Mouse (Mus musculus) stomach, embryonic 14.5 days (tissue): ENCODE results near the gene Ttll10. TPM values are rescaled to one million over a fixed set of nuclear protein-coding genes. Genes with fewer than 3 reads are reported as not detected.
A peak's percentile ranks its signal among the peaks of the same experiment; 100 is the strongest.

Experiments used
- ATAC-seq: fragments of 200-750 bp; cut with Nextera tagmentation; 2 replicates; pipeline ENCODE4 v1.8.0; 2017; ENCODE audit warnings: low read depth, moderate TSS enrichment; ENCODE audit not compliant: insufficient number of reproducible peaks, insufficient read depth, low FRiP score
- H3K27ac ChIP-seq: fragments of 300-500 bp; sonication (generic); 2 replicates; pipeline ENCODE4 v1.5.1; 2014; ENCODE audit warnings: mild to moderate bottlenecking, low read length, moderate library complexity, mixed read lengths
- H3K27me3 ChIP-seq: fragments of 300-500 bp; sonication (generic); 2 replicates; pipeline ENCODE4 v1.6.1; 2014; ENCODE audit warnings: low read length, control low read depth, mixed read lengths; ENCODE audit not compliant: control insufficient read depth, insufficient read depth
- H3K36me3 ChIP-seq: fragments of 300-500 bp; sonication (generic); 2 replicates; pipeline ENCODE4 v1.6.1; 2014; ENCODE audit warnings: mild to moderate bottlenecking, control low read depth, low read length, moderate library complexity, mixed read lengths; ENCODE audit not compliant: control insufficient read depth, insufficient read depth
- H3K4me1 ChIP-seq: fragments of 300-500 bp; sonication (generic); 2 replicates; pipeline ENCODE4 v1.6.1; 2014; ENCODE audit warnings: low read length, control low read depth, mixed read lengths; ENCODE audit not compliant: control insufficient read depth, insufficient read depth
- H3K4me2 ChIP-seq: fragments of 300-500 bp; sonication (generic); replicated peaks from 2 replicates; pipeline ENCODE4 v1.6.1; 2014; ENCODE audit warnings: low read depth, low read length, control low read depth
- H3K4me3 ChIP-seq: fragments of 300-500 bp; sonication (generic); 2 replicates; pipeline ENCODE4 v1.5.1; 2014; ENCODE audit warnings: low read depth, low read length, control low read depth
- H3K9ac ChIP-seq: fragments of 300-500 bp; sonication (generic); replicated peaks from 2 replicates; pipeline ENCODE4 v1.6.1; 2014; ENCODE audit warnings: low read depth, mild to moderate bottlenecking, control low read depth, low read length, moderate library complexity, mixed read lengths
- H3K9me3 ChIP-seq: fragments of 300-500 bp; sonication (generic); 2 replicates; pipeline ENCODE4 v1.6.1; 2016; ENCODE audit warnings: low read depth, low read length, control low read depth; ENCODE audit not compliant: control insufficient read depth
- WGBS: fragments of 180-500 bp; shearing (Covaris S2); extraction: QIAGEN DNeasy Blood & Tissue Kit; methylation state at CpG from one replicate; pipeline ENCODE4 v1.1.7; 2014; 5-methylcytosine and 5-hydroxymethylcytosine counted together
- polyA plus RNA-seq: library from polyadenylated mRNA; unstranded; fragments of >200 nt; fragmentation: Nextera tagmentation; extraction: Ambion mirVana; gene quantifications from 2 replicates; pipeline ENCODE4 v1.2.1, GENCODE M21; 2014

Ttll10 gene
- polyA plus RNA-seq, 1 experiment from 2014 or later = 6.0 TPM

DNA sequence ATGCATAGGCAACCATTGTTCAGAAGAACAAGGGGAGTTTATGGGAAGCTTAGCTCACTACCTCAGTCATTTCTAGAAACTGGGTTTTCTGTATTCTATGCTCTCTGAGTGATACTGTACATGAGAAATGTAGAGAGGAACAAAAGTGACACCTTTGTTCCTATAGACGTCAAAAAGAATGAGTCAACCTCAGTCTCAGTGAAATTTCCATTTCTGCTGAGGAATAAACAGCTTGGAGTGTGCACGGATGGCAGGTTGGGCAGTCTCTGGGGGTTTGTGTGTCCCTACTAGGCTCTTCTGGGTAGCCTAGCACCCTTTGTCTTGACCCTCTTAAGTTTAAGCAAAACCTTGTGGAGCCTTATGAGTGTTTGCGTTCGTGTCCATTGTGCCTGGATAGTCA is 50.8 kb downstream of the Ttll10 start:
- Histone ChIP-seq H3K27me3 (no peaks in the 10 kb centered on the region), H3K4me1 (no peaks in the 10 kb centered on the region), H3K9me3 (no peaks in the 10 kb centered on the region), H3K27ac (no peak overlapping the region), H3K4me2 (no peak overlapping the region), H3K4me3 (no peak overlapping the region), H3K36me3 (peaks cover 81% of the 10 kb centered on the region), H3K9ac (no peak overlapping the region)
- 95% methylated on average over 4 of the region's 4 CpGs for WGBS
- no peak for ATAC-seq

DNA sequence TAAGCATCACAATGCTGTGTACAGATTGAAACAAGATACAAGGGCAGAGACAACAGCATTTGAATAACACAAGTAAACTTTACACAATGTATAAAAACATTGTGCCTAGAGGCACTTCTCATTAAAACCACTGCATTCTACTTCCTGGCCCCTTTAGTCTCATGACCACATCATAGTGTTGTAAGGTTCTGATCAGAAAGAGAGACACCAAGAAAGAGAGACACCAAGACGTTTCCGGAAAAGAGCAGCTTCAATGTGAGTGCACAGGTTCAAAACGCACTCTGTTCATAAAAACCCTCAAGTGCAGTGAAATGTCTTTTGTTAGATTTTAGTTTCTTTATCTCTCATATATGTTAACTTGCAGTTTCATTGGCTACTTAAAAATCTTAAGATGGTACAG is 55.1 kb downstream of the Ttll10 start:
- Histone ChIP-seq H3K27ac (no peak overlapping the region), H3K9me3 (no peaks in the 10 kb centered on the region), H3K9ac (no peak overlapping the region), H3K4me3 (no peak overlapping the region), H3K36me3 (peaks cover 79% of the 10 kb centered on the region), H3K4me2 (no peak overlapping the region), H3K4me1 (no peaks in the 10 kb centered on the region), H3K27me3 (no peaks in the 10 kb centered on the region)
- 89% methylated on average over 3 of the region's 3 CpGs for WGBS
- ATAC-seq = no peak

GRCm38 (mm10) chr4:155993606-155994005 is 65.6 kb downstream of the Ttll10 start:
- H3K36me3 ChIP-seq = peaks cover 19% of the 10 kb centered on the region; the same call in 1 of the 2 replicates
- no peak for ATAC-seq
- 4% methylated on average over 15 of the region's 15 CpGs for whole genome bisulfite sequencing

GRCm38 (mm10) chr4:155992906-155993547 is 66.2 kb downstream of the Ttll10 start:
- ATAC-seq = peak; percentile 90
- Histone ChIP-seq H3K9ac (peak overlapping the region; percentile 76), H3K36me3 (peaks cover 18% of the 10 kb centered on the region; the same call in 1 of the 2 replicates), H3K9me3 (no peaks in the 10 kb centered on the region), H3K27ac (peak overlapping the region; percentile 81), H3K4me2 (peak overlapping the region; percentile 54), H3K4me3 (peak overlapping the region; percentile 72), H3K27me3 (no peaks in the 10 kb centered on the region), H3K4me1 (peaks cover 15% of the 10 kb centered on the region; the same call in 1 of the 2 replicates)
- under 1% methylated on average over 70 of the region's 70 CpGs for WGBS

More at GRCm38 (mm10) chr4:155993606-155994005, 65.6 kb downstream of the Ttll10 start:
- peaks cover 15% of the 10 kb centered on the region; the same call in 1 of the 2 replicates for H3K4me1 ChIP-seq
- no peaks in the 10 kb centered on the region for H3K27me3 ChIP-seq
- H3K9ac ChIP-seq = peak overlapping the region; percentile 76
- H3K9me3 ChIP-seq = no peaks in the 10 kb centered on the region
- no peak overlapping the region for H3K27ac ChIP-seq
- peak overlapping the region; percentile 54 for H3K4me2 ChIP-seq
- H3K4me3 ChIP-seq = peak overlapping the region; percentile 72

DNA sequence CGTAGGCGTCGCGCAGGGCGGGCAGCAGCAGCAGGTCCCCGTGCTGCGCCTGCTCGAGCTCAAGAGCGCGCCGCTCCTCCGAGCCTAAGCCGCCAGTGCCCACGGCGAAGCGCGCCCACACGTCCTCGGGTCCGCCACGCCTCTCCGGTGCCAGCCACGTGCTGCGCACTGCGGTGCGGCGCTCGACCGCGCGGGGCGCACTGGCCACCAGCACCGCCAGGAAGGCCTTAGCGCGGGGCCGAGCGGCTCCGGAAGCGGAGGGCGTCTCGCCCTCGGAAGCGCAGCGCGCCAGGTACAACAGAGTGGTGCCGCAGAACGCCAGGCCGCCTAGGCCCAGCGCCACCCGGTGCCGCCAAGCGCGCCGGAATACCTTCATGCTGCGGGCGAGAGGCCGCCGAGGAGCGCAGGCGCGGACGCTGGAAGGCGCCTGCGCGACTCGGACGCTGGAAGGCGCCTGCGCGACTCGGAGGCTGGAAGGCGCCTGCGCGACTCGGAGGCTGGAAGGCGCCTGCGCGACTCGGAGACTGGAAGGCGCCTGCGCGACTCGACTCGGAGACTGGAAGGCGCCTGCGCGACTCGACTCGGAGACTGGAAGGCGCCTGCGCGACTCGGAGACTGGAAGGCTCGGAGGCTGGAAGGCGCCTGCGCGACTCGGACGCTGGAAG is 66.8 kb downstream of the Ttll10 start, which contains the start of the genes B3galt6 and Sdf4:
B3galt6 (minus strand) TSS at position 409 of the 665 bp plus-strand sequence.
Sdf4 (plus strand) TSS at position 632 of the 665 bp plus-strand sequence.
- Histone ChIP-seq H3K4me2 (peak within 1 kb of the TSS; percentile 99), H3K4me1 (peaks cover 15% of the 10 kb centered on the region; the same call in 1 of the 2 replicates), H3K4me3 (peak within 1 kb of the TSS; percentile 72), H3K27me3 (no peaks in the 10 kb centered on the region), H3K36me3 (peaks cover 12% of the 10 kb centered on the region; the same call in 1 of the 2 replicates), H3K9me3 (no peaks in the 10 kb centered on the region), H3K27ac (peak within 1 kb of the TSS; percentile 95), H3K9ac (peak within 1 kb of the TSS; percentile 76)
- under 1% methylated on average over 98 of the region's 99 CpGs for WGBS
- ATAC-seq = peak; percentile 85

DNA sequence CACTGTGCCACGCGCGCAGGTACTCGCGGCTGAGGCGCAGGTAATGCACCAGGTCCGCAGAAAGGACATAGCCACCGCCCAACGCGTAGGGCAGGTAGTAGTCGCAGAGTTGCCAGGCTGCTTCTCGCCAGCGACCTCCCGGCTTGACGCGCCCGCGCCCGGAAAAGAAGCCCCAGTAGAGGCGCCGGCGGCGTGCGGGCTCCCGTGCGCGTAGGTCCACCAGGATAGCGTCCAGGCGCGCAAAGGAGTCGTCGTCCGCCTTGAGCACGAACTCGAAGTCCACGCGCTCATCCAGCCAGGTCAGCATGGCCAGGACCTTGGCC is 67.3 kb downstream of the Ttll10 start:
- no peaks in the 10 kb centered on the region for H3K9me3 ChIP-seq
- peaks cover 8% of the 10 kb centered on the region; the same call in 1 of the 2 replicates for H3K36me3 ChIP-seq
- ATAC-seq = peak; percentile 10
- H3K9ac ChIP-seq = peak overlapping the region; percentile 69
- H3K4me2 ChIP-seq = peak overlapping the region; percentile 99
- peak overlapping the region; percentile 72 for H3K4me3 ChIP-seq
- H3K4me1 ChIP-seq = peaks cover 15% of the 10 kb centered on the region; the same call in 1 of the 2 replicates
- H3K27me3 ChIP-seq = no peaks in the 10 kb centered on the region
- H3K27ac ChIP-seq = peak overlapping the region; percentile 95
- WGBS = 24% methylated on average over 33 of the region's 37 CpGs

DNA sequence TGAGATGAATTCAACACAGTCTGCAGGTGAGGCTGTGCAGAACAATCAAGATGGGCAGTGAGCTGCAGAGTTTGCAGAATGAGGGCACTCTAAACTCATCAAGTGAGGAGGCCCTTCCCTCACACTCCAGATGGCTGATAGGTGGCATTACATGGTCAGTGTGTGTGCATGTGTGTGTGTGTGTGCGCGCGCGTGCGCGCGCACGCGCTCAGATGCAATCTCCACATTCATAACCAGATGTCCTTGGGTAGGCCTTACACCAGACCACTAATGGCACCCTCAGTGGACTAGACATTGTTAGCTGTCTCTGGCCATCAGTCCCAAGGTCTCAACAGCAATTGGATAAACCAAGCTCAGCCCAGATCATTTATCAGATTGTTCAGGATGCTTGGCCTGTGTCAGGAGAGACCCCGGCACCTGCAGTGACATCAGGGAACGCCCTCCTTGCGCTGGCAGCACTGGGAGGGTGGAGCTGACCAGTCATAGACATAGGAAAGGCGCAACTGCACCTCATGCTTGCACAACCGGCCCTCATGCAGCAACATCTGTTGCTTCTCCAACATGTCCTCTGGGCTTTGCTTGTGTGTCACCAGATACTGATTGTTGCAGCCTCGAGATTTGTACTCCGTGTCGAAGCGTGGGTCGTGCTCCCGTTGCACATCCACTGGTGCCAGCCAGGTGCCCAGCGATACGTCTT is 67.9 kb downstream of the Ttll10 start:
- H3K9ac ChIP-seq = peak overlapping the region; percentile 69
- peak overlapping the region; percentile 95; the same call in 1 of the 2 replicates for H3K27ac ChIP-seq
- ATAC-seq = no peak
- peak overlapping the region; percentile 99 for H3K4me2 ChIP-seq
- H3K4me3 ChIP-seq = peak overlapping the region; percentile 72
- peaks cover 15% of the 10 kb centered on the region; the same call in 1 of the 2 replicates for H3K4me1 ChIP-seq
- peaks cover 4% of the 10 kb centered on the region; the same call in 1 of the 2 replicates for H3K36me3 ChIP-seq
- H3K27me3 ChIP-seq = no peaks in the 10 kb centered on the region
- WGBS = 83% methylated on average over 22 of the region's 22 CpGs
- H3K9me3 ChIP-seq = no peaks in the 10 kb centered on the region
